Mouse (Mus musculus): ENCODE measurements around the gene Atxn2.

DNA sequence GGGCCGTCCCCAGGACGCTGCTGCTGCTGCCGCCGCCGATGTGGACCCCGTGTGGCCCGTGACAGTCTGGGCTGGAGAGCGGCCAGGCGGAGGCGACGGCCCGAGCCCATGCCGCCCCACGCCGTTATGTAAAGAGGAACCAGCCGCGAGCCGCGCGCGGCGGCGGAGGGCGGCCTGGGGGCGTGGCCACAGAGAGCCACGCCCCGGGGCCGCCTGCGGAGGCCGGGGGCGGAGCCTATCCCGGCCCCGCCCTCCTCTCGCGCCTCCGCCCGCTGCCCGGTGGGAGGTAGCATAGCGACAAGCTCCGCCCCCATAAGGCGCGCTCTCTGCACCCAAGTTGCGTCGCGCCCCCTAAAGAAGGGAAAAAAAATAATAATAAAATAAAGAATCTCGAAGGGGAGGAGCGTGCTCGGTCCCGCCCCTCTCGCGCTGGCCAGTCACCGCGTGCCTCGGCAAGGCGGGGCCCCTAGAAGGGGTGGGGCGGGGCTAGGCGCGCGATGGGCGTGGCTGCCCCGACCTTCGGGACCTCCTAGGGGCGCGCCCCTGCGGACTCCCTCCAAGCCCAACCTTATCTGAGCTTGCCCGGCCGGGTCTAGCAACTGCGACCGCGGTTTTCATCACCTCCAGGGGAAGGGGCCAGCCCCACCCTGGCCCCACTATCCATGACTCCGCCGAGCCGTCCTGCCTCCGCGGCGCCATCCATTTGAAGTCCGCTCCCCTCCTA lies 125.7 kb downstream of the Atxn2 start:
- TF ChIP-seq CTCF (IDR thresholded peaks at IDR 0.05; ENCODE audit: low read depth, low read length) = no peak
- peak; percentile 33; the same call in 1 of the 2 replicates for TF ChIP-seq POLR2A (IDR thresholded peaks at IDR 0.05; ENCODE audit: borderline replicate concordance, low read depth, low read length)
